Mouse (Mus musculus): Measurements from ENCODE around the gene Pisd.

Pisd gene

GRCm38 (mm10) chr5:32712221-32713041, 73.0 kb downstream of the Pisd start:
- DNase-seq (ENCODE audit: extremely low read depth, insufficient read length, low spot score) = no peak

- DNase-seq (ENCODE audit: extremely low read depth, insufficient read length, low spot score) = no peak
Observed at GRCm38 (mm10) chr5:32711485-32711884, 74.0 kb downstream of the Pisd start.

GRCm38 (mm10) chr5:32706226-32706780, 79.1 kb downstream of the Pisd start:
- no peak for DNase-seq (ENCODE audit: extremely low read depth, insufficient read length, low spot score)

GRCm38 (mm10) chr5:32697208-32697867, 88.1 kb downstream of the Pisd start:
- no peak for DNase-seq (ENCODE audit: extremely low read depth, insufficient read length, low spot score)

GRCm38 (mm10) chr5:32693411-32693810, 92.0 kb downstream of the Pisd start:
- DNase-seq (ENCODE audit: extremely low read depth, insufficient read length, low spot score) = no peak
